Mouse (Mus musculus): ENCODE results near the gene Scd4. TPM values are rescaled to one million over a fixed set of nuclear protein-coding genes. Genes with fewer than 3 reads are reported as not detected.

Gene Scd4
- polyA plus RNA-seq (2012; rRNA removed): 0.25 and 0.27 TPM in 2 replicates

GRCm38 (mm10) chr19:44332833-44333623 lies at the start of gene Scd4:
Gene Scd4, plus strand, starts transcription at chr19:44333092.

GRCm38 (mm10) chr19:44292941-44293768 lies 39.7 kb upstream of the Scd4 start, which contains the start of gene Scd2:
Gene Scd2, plus strand, starts transcription at chr19:44293674.

Other genes starting within 250 kb of the Scd4 start
- 119 and 127 TPM in 2 replicates for gene Chuk, start 225.6 kb upstream of the Scd4 start, polyA plus RNA-seq (2012; rRNA removed)
- gene Cwf19l1, start 197.2 kb upstream of the Scd4 start, polyA plus RNA-seq (2012; rRNA removed): 31.1 and 32.5 TPM in 2 replicates
- gene Bloc1s2, start 186.6 kb upstream of the Scd4 start, polyA plus RNA-seq (2012; rRNA removed): 120 and 145 TPM in 2 replicates
- gene Pkd2l1, start 140.7 kb upstream of the Scd4 start, polyA plus RNA-seq (2012; rRNA removed): 0.23 and 0.25 TPM in 2 replicates
- 2.2 and 2.3 TPM in 2 replicates for gene Scd3, start 129.8 kb upstream of the Scd4 start, polyA plus RNA-seq (2012; rRNA removed)
- 313 and 366 TPM in 2 replicates for gene Scd2, start 39.4 kb upstream of the Scd4 start, polyA plus RNA-seq (2012; rRNA removed)
- 11.1 and 15.3 TPM in 2 replicates for gene Scd1, start 74.8 kb downstream of the Scd4 start, polyA plus RNA-seq (2012; rRNA removed)
- 2.4 and 4.2 TPM in 2 replicates for gene Wnt8b, start 160.4 kb downstream of the Scd4 start, polyA plus RNA-seq (2012; rRNA removed)
- 0.32 and 0.59 TPM in 2 replicates for gene Sec31b, start 212.8 kb downstream of the Scd4 start, polyA plus RNA-seq (2012; rRNA removed)
- gene Gm20538, start 219.7 kb downstream of the Scd4 start, polyA plus RNA-seq (2012; rRNA removed): not detected in 2 replicates
- gene Ndufb8, start 222.3 kb downstream of the Scd4 start, polyA plus RNA-seq (2012; rRNA removed): 379 and 416 TPM in 2 replicates
- gene Hif1an, start 229.8 kb downstream of the Scd4 start, polyA plus RNA-seq (2012; rRNA removed): 27.1 and 28.9 TPM in 2 replicates